Mouse (Mus musculus) kidney, adult 2 months (tissue): ENCODE results near the gene Psma6.

Experiments
- CTCF ChIP-seq: fragments of 200-500 bp; conservative IDR thresholded peaks from 2 replicates; pipeline ENCODE4 v1.5.1; 2011; ENCODE audit warnings: low read depth, mild to moderate bottlenecking, control low read depth, low read length, moderate library complexity, mixed read lengths; ENCODE audit not compliant: insufficient read depth, insufficient read length
- POLR2A ChIP-seq: fragments of 200-500 bp; IDR thresholded peaks from one replicate; pipeline ENCODE4 v1.6.1; 2011; ENCODE audit warnings: low read depth, low read length, control low read depth

DNA sequence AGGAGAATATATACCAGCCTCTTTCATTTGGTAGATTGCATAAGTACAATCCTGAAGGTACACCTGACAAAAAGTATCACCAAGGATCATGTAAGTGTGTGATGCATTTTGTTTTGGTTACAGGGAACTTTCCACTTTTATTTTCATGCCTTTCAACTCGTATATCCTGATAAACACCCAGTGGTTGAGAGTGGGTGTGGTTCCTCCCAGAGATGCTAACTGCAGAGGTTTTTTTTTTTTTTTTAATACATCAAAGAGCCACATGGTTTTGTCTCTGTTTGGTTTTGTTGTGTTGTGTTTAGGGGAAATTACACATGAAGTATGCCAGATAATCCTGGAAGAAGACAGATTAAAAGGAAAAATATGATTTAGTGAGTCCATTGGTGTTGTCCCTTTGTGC is 26.7 kb upstream of the Psma6 start:
- TF ChIP-seq CTCF (no peak), POLR2A (no peak)
